Mouse (Mus musculus) erythroblast, adult 5-6 weeks (primary cell): ENCODE results near the gene Atp2b4. TPM values are rescaled to one million over a fixed set of nuclear protein-coding genes. Genes with fewer than 3 reads are reported as not detected.
A peak's percentile ranks its signal among the peaks of the same experiment; 100 is the strongest.

Source experiments
- ATAC-seq: replicated peaks from 2 replicates; pipeline ENCODE4 v1.8.0; 2016; ENCODE audit warnings: moderate number of reproducible peaks, mild to moderate bottlenecking, moderate TSS enrichment, inconsistent platforms; ENCODE audit not compliant: poor library complexity, low FRiP score, severe bottlenecking
- total RNA-seq, 2 experiments: library from RNA; stranded (forward) in 1 of 2; stranded (reverse) in 1 of 2; fragments of 150-400 nt in 1 of 2; fragments of 200-764, 138-1000 nt in 1 of 2; gene quantifications; 2 replicates each; pipeline versions ENCODE4 v1.2.3 to v1.2.4; 2015 to 2017; ENCODE audit warnings: low replicate concordance in 2 of 2

Atp2b4 gene
- total RNA-seq, 2 experiments from 2014 or later: 319 to 444 TPM

DNA sequence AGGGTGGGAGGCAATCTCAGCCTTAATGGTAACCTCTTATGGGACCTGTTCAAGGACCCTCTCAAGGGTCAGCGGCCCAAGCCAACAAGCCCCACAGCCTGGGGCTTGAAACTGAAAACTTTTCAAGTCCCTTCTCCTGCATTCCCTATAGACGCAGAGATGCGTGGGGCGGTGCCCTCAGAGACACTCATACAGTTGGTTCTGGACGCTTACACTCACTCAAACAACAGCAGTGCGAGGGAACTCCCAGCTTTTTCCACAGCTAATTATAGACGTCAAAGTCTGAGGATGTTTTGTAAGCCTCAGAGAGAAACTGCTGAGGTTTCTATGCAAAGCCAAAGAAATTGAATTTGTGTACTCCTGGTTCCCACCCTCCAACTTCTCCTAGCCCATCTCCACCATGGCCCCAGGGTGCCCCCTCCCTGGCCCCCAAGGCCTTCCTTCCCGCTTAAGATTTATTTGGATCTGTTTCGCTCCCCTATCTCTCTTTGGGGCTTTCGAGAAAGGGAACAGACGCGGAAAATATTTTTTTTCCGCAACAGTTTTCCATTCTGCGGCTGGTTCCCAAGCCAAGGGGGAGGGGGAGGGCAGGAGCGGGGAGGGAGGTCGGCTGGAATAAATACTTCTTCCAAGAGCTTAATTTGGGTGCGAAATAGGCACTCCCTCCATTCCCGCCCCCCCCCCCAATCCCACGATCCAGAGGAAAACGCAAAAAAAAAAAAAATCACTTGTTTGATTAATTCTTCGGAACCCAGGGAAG lies 975 bp downstream of the Atp2b4 start:
- ATAC-seq: peak; percentile 40; the same call in 1 of the 2 replicates

DNA sequence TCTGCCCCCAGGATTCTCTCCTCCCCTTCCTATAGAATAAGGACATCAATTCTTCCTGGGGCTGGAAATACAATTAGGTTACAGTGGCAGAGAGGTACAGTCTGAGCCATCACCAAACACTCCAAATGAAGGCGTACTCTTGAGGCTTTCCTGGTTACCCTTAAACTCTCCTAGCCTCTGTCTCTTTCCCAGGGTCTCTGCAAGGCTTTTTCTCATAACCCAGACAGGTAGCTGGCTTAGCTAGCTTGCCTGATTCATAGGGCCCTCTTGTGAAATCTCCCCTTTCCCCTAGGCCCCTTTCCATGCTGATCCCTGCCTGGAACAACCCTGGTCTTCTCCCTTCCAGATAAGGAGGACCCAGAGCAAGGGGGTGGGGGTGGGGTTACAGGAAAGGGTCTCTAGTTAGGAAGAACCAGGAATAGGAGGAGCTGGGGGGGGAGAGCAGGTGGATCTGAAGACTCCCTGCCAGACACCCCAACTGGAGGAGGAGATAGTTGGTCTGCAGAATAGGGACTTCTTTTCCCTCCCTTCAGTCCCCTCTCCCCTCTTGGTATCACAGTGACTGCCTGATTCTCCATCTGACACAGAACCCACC lies 1.9 kb downstream of the Atp2b4 start:
- no peak for ATAC-seq

DNA sequence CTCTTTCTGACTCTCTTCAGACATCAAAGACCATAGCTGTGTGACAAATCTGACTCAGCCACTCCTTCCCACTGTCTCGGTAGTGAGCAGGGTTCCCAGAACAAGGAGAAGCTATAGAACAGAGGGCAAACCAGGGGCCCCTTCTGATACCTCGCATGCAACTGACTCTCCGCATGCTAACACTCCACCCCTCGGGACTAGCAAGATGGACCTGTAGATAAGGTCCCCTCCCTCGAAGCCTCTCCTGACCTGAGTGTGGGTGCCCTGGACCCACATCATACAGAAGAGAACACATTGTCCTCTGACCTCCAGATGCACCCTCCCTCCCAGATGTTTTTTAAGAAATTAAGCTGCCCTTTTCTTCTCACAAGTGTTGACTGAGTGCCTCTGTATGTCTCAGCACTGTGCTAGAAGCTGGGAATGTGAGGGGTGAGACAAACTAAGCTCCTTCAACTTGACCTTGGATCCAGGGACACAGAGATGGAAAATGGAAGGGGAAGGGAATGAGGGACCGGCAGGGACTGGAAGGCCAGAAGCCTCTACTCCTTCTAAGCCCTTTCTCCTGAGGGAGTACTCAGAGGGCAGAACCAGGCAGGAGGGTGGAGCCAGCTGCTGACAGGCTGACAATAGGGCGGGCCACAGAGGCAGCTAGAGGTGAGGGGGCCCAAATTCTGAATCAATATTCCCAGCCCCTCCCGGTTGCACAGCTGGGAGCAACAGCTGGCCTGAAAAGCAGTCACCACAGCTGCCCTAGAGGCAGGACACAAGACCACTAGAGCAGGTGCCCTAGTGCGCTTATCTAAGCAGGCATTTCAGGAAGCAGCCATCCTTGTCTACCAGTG lies 2.6 kb downstream of the Atp2b4 start:
- ATAC-seq: peak; percentile 60

DNA sequence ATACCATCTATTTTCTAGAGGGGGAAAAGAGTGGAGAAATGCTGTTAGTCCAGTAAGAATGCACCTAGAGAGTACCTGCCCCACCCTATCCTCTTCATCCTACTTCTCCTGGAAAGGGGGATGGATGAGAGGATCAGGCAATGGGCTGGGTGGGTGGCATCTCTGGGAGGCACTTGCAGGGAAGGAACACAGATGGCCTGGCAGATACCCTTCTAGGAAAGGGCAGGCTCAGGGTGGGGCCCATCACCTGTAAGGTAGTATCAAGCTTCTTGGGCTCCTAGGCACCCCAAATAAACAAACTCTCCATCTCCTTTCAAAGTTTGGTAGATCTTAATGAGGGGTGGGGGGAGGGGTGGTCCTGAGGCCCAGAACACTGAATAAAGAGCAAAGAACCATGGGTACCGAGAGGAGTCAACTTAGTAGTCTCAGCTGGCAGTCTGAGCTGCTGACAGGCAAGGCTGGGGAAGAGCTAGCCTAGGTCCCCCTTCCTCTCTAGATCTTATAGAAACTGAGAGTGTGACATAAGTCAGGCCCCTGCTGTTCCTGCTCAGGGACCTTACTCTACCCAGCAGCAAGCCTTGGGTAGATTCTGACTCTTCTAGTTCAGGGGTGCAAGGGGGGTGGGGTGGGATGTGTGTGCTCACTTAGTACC lies 3.4 kb downstream of the Atp2b4 start:
- peak; percentile 46 for ATAC-seq

DNA sequence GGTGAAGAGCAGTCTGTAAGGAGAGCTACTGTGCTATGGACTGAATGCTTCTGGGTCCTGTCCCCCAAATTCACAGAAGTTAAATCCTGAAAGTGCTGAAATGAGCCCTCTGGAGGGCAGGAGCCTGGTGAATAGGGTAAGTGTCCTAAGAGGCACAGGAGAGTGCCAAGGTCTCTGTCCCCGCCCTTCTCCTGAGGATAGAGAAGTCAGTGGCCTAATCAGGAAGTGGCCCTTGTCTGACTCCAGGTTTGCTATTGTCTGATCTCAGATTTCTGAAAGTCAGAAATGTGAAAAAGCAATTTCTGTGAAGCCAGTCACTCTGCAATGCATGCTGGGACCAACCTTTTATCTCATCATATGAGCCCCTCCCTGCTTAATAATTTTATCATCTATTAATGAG lies 7.2 kb downstream of the Atp2b4 start:
- ATAC-seq: no peak

DNA sequence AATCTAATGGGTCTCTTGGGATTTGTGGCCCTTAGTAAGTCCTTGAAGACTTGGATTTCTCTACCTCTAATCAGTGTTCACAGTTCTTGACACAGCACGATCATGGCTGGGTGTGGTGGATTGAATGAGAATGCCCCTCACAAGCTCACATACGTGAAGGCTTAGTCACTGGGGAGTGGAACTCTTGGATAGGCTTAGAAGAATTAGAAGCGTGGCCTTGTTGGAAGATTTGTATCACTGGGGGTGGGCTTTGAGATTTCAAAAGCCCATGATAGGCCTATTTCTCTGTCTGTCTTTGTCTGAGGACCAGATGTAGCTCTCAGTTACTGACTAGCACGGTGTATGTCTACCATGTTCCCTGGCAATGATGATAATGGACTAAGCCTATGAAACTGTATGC lies 10.8 kb downstream of the Atp2b4 start:
- no peak for ATAC-seq

DNA sequence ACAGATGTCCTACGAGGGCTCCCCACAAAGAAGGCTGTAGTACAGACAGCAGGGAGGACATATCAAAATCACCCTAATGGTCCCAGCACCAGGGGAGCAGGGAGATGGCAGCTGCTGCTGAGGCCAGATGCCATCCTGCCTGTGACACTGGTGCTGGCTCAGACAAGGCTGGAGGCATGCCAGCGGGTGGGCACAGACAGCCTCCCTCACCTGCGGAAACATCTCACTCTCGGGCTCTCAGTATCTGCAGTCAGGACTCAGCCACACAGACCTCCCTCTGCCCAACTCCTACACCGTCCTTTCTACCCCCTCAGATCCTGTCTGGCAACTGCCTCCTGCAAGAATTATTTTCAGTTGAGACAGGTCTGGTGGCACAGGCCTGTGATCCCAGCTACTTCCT lies 12.0 kb downstream of the Atp2b4 start:
- ATAC-seq: no peak

DNA sequence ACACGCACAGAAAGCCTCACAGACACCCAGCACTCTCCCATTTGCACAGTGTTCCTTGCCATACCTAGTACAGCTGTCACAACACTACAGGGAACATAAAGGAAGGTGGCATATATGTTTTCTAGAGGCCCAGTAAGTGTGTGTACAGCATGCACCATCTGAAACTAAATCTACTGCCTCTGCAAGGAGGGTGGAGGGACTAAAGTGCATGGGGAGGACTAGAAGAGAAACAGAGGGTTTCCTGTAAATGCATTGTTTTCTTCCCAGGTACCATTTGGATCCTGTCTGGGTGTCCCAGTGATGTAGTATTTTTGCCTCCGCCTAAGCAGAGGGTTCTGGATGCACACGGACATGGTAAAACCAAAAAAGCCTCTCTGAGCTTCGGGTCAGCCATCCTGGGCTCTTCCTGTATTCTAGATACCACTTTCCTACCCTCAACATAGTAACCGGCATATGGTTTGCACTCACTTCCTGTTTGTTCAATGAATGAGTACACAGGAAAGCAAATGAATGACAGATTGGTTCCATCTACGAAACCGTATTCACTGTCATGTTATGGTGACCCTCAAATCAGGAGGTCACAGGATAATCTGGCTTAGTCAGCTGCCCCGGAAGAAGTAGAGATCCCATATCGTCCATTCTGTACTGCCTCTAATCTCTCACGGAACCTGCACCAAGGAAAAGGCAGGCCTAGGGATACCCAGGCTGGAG lies 13.2 kb downstream of the Atp2b4 start:
- no peak for ATAC-seq

DNA sequence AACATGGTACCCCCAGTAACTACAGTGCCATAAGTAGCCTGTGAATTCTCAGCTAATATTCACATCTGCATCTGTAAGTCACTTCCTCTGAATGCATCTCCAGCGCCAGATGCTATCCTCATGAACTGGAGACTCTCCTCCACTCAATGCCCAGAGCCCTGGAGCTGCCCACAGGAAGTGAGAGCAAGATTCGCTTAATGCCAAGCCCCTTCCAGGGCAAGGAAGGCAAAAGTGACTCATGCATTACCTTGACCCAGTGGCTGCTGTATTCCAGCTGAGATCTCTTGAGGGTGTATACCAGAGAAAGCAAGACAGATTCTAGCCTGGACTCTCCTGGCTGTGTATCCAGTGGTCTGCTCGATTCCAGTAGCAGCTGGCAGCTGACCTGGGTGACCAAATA lies 16.2 kb downstream of the Atp2b4 start:
- no peak for ATAC-seq

DNA sequence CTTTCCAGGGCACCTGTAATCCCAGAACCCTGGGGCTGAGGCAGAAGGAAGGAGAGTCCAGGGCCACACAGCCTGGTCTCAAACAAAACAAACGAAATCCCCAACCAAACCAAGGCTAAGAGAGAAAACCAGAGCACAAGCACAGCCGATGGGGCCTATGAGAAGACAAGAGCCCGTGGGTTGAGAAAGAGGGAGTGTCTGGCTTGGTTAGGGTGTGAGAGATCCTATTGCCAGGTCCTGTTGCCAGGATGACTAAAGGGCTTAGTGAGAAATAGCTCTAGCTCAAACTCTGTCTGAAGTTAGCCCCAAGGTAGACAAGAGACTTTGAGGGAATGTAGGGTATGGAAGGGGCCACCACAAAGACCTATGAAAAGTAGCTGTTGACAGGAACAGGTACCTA lies 19.3 kb downstream of the Atp2b4 start:
- no peak for ATAC-seq

DNA sequence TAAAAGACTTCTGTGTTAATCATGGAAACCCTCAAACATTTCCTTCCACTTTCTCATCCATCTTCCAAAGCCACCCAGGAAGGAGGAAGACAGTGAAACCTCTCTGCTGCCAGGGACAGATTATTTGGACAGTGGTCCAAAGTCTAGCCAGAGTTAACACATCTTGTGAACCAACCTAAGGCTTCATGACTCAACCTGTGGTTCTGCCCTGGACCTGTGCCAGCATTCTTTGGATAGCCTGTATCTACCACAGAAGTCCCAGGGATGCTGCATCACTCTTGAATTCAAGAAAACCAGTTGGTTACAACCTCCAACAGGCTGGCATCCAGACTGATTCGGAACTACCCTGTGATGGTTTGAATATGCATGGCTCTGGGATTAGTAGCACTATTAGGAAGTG lies 21.8 kb downstream of the Atp2b4 start:
- no peak for ATAC-seq

DNA sequence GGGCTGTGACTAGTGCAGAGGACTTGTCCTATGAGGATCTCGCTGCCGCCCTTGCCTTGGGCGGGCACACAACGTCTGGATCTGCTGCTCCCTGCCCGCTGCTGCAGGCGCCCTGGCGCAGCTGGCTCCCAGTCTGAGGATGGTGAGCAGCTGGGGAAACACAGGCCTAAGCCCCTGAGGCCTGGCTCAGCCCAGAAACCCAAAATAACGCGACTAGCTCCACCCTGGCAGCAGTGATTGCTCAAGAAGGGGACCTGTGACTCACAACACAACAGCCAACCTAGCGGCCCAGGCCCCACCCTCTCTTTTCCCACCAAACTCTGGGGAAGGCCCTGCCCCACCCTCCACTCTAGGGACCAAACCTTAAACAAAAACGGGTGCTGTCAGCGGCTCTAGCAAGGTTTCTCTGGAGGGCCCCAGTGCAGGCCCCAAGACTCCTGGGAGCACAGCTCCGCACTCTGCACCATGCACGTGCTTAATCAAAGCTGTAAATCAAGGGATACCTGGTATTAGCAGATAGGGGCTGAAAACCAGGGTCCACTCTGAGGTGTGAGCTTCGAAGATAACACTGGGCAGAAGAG lies 23.1 kb downstream of the Atp2b4 start:
- ATAC-seq: no peak

DNA sequence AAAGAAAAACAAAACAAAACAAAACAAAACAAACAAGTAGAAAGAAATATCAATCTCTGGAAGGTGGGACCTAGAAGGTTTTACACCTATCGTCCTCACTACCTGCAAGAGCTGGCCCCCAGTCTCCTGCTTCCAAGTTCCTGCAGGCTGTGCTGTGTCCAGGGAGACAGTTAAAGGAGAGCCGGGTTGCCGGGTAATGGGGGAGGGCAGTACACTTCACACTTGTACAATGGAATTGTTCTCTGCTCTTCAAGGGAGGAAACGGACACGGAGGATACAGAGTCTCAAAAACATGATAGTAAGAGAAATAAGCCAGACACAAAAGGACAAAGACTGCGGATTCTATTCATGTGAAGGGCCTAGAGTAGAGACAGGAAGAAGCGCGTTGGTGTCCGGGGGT lies 28.3 kb downstream of the Atp2b4 start:
- no peak for ATAC-seq

DNA sequence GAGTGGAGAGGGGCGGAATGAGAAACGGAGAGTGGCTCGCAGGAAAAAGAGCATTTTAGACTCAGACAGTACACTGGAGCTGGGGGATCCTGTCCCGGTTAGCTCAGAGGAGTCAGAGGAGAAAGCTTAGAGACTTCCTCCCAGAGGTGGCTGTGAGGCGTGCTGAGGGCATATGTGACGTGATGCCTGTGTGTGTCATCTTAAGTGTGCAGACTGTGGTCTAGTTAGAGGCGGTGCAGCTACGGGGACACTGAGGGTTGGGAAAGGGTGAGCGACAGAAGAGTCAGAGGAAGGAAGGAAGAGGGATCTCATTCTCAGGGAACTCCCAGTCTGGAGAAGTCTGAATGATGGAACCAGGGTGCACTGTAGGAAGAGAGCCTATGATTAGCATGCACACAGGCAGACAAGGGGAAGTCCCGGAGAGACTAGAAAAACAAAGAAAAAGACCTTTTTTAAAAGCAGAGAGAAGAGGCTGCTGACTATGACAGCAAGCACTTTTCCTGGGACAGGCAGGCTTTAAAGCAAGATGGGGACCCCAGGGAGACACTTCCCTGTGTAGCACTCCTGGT lies 28.9 kb downstream of the Atp2b4 start:
- ATAC-seq: no peak

DNA sequence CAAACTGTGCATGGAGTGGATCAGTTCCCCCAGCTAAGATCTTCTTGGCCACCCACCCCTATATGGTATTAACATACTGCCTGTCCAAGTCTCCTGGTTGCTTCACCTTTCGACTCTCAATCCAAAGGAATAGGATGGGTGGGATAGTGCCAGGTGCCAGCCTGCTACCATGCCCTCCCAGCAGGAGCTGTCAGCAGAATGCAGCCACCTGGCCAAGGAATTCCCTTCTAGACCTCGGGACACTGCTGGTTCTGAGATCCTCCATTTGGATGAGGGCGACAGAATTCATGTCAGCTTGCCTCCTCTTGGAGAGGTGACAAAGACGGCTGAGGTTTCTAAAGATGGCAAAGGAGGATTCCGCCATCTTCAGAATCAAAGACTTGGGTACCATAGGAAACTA lies 32.8 kb downstream of the Atp2b4 start:
- ATAC-seq: 0 out of 2 replicates have a peak, but pooled peaks have one; percentile 20

DNA sequence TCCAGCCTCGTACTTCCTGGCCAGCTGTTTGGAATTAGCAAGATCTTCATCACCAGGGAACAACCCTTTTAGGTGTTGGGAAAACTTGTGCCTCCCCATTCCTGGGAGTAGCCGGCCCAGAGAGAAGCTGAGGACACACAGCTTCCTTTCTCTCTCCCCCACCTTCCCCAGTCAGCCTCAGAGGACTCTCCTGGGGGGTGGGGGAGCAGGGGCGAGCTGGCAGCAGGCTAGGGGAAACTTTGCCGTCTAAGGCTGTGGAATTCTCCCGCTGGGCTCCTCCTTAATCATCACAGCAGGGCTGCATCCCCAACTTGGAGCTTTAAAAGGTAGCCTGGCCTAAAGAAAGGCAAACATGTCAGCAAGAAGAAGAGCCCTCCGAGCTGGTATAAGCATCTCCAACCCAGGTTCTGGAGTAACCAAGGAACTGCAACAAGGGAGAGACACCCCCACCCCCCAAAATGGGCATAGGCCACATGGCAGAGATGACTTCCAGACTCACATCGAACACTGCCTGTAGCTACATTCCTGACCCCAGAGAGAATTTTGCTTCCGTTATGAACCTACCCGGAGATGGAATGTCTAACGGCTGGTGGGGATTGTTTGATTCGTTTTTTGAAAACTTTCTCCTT lies 33.8 kb downstream of the Atp2b4 start:
- ATAC-seq: no peak

DNA sequence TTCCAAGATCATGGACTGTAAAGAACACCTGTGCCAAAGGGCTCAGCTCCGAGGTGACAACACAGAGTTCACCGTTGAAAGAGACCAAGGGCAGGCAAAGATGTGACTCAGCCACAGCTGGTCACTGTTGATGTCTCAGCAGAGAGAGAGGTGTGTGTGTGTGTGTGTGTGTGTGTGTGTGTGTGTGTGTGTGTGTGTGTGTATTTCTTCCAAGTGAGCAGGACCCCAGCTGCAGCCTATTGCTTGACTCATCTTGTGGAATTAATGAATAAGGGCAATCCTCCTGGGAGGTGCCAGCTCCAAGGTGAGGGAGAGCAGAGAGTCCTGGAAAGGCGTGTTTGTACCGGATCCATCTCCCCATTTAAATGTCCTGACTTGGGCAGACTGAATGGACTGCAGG lies 35.5 kb downstream of the Atp2b4 start:
- ATAC-seq: no peak

DNA sequence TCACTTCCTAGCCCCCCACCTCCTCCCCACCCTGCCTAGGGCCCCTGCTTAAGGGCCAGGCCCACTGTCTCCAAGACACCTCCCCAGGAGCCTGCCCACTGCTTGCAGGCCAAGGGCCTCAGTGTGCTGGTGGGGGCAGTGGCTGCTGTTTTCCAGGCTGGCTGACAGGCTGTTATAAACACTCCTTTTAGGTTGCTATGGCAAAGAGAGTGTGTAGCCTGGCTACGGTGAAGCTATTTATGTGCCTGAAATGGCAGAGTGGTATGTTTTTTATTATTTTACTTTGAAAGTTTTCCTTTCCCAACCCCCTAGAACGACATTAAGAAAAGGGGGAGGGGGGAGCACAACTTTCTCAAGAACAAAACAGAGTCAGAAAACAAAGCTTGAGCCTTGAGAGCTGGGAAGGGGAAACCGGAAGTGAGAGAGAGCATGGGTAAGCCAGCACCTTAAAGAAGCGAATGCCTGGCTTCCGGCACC lies 37.9 kb downstream of the Atp2b4 start:
- no peak for ATAC-seq
